Mouse (Mus musculus) erythroblast, embryonic 14.5 days (primary cell): ENCODE data around the gene Saxo2. TPM values are rescaled to one million over a fixed set of nuclear protein-coding genes. Genes with fewer than 3 reads are reported as not detected.

ENCODE experiments used
- H3K27me3 ChIP-seq: 2 replicates; pipeline ENCODE4 v1.6.1; 2012; ENCODE audit warnings: inconsistent platforms; ENCODE audit not compliant: control insufficient read depth
- H3K36me3 ChIP-seq: 2 replicates; pipeline ENCODE4 v1.6.1; 2012; ENCODE audit warnings: mild to moderate bottlenecking, inconsistent platforms; ENCODE audit not compliant: control insufficient read depth
- H3K4me1 ChIP-seq: 2 replicates; pipeline ENCODE4 v1.6.1; 2012; ENCODE audit warnings: inconsistent platforms; ENCODE audit not compliant: control insufficient read depth
- H3K4me3 ChIP-seq: replicated peaks from 2 replicates; pipeline ENCODE3; 2012; ENCODE audit warnings: moderate library complexity, mild to moderate bottlenecking, inconsistent platforms
- H3K9me3 ChIP-seq: 2 replicates; pipeline ENCODE4 v1.6.1; 2012; ENCODE audit warnings: low read length, inconsistent platforms, mixed read lengths; ENCODE audit not compliant: control insufficient read depth
- GATA1 ChIP-seq: IDR thresholded peaks from 2 replicates; pipeline ENCODE4 v1.6.1; 2012; ENCODE audit warnings: low read length, inconsistent platforms, mixed read lengths
- TAL1 ChIP-seq: IDR thresholded peaks from 3 replicates; pipeline ENCODE4 v1.6.1; 2012; ENCODE audit warnings: low read length, inconsistent platforms, mixed read lengths
- polyA plus RNA-seq: library from polyadenylated mRNA; stranded (reverse); fragments of >175 nt; gene quantifications from 2 replicates; pipeline ENCODE4 v1.2.3, GENCODE M21; 2012

Saxo2 gene
- polyA plus RNA-seq: not detected in 2 replicates

GRCm38 (mm10) chr7:82648353-82649080 is at the start of gene Saxo2, which contains the start of gene Efl1:
Saxo2 (minus strand) TSS chr7:82648528.
Efl1 (plus strand) TSS chr7:82648614.
- TF ChIP-seq GATA1: no peak
- no peak for TF ChIP-seq TAL1
- peaks cover 7% of the 10 kb centered on the region for H3K36me3 ChIP-seq
- no peaks in the 10 kb centered on the region for H3K9me3 ChIP-seq
- H3K4me3 ChIP-seq: peak within 1 kb of the TSS; percentile 76
- H3K4me1 ChIP-seq: peaks cover 22% of the 10 kb centered on the region
- no peaks in the 10 kb centered on the region for H3K27me3 ChIP-seq

GRCm38 (mm10) chr7:82697668-82698067 is 49.3 kb upstream of the Saxo2 start:
- Histone ChIP-seq H3K4me1 (no peaks in the 10 kb centered on the region), H3K9me3 (no peaks in the 10 kb centered on the region), H3K36me3 (peaks cover 51% of the 10 kb centered on the region), H3K27me3 (no peaks in the 10 kb centered on the region), H3K4me3 (no peak overlapping the region)
- TF ChIP-seq TAL1: no peak
- TF ChIP-seq GATA1: no peak

GRCm38 (mm10) chr7:82691021-82691738 is 42.9 kb upstream of the Saxo2 start:
- Histone ChIP-seq H3K36me3 (peaks cover 63% of the 10 kb centered on the region), H3K9me3 (no peaks in the 10 kb centered on the region), H3K27me3 (no peaks in the 10 kb centered on the region), H3K4me1 (no peaks in the 10 kb centered on the region), H3K4me3 (no peak overlapping the region)
- TF ChIP-seq GATA1 (no peak), TAL1 (no peak)

GRCm38 (mm10) chr7:82688736-82689135 is 40.4 kb upstream of the Saxo2 start:
- Histone ChIP-seq H3K36me3 (peaks cover 61% of the 10 kb centered on the region), H3K4me1 (no peaks in the 10 kb centered on the region), H3K4me3 (no peak overlapping the region), H3K9me3 (no peaks in the 10 kb centered on the region), H3K27me3 (no peaks in the 10 kb centered on the region)
- no peak for TF ChIP-seq GATA1
- TF ChIP-seq TAL1: no peak

- TF ChIP-seq TAL1: no peak
- TF ChIP-seq GATA1: no peak
- H3K36me3 ChIP-seq: peaks cover 37% of the 10 kb centered on the region
- no peaks in the 10 kb centered on the region for H3K9me3 ChIP-seq
Observed at GRCm38 (mm10) chr7:82679901-82680300, 31.6 kb upstream of the Saxo2 start.

GRCm38 (mm10) chr7:82676834-82677233 is 28.5 kb upstream of the Saxo2 start:
- Histone ChIP-seq H3K4me3 (no peak overlapping the region), H3K9me3 (no peaks in the 10 kb centered on the region), H3K4me1 (no peaks in the 10 kb centered on the region), H3K36me3 (peaks cover 45% of the 10 kb centered on the region), H3K27me3 (no peaks in the 10 kb centered on the region)
- TF ChIP-seq TAL1 (no peak), GATA1 (no peak)

More at GRCm38 (mm10) chr7:82679901-82680300, 31.6 kb upstream of the Saxo2 start:
- Histone ChIP-seq H3K4me1 (no peaks in the 10 kb centered on the region), H3K4me3 (no peak overlapping the region), H3K27me3 (no peaks in the 10 kb centered on the region)

- no peaks in the 10 kb centered on the region for H3K9me3 ChIP-seq
- no peaks in the 10 kb centered on the region for H3K4me1 ChIP-seq
- TF ChIP-seq TAL1: no peak
- TF ChIP-seq GATA1: no peak
- H3K36me3 ChIP-seq: peaks cover 46% of the 10 kb centered on the region
- H3K27me3 ChIP-seq: no peaks in the 10 kb centered on the region
- H3K4me3 ChIP-seq: no peak overlapping the region
Observed at GRCm38 (mm10) chr7:82676001-82676400, 27.7 kb upstream of the Saxo2 start.

GRCm38 (mm10) chr7:82664604-82665003 is 16.3 kb upstream of the Saxo2 start:
- Histone ChIP-seq H3K4me1 (no peaks in the 10 kb centered on the region), H3K9me3 (no peaks in the 10 kb centered on the region), H3K27me3 (no peaks in the 10 kb centered on the region), H3K4me3 (no peak overlapping the region), H3K36me3 (peaks cover 50% of the 10 kb centered on the region)
- no peak for TF ChIP-seq TAL1
- no peak for TF ChIP-seq GATA1

- Histone ChIP-seq H3K4me1 (peaks cover 22% of the 10 kb centered on the region), H3K27me3 (no peaks in the 10 kb centered on the region), H3K9me3 (no peaks in the 10 kb centered on the region), H3K4me3 (peak overlapping the region; percentile 76), H3K36me3 (peaks cover 7% of the 10 kb centered on the region)
- TF ChIP-seq TAL1 (no peak), GATA1 (no peak)
Observed at GRCm38 (mm10) chr7:82649081-82649445, 735 bp upstream of the Saxo2 start.
